Mouse (Mus musculus): ENCODE results near the gene Krt33a. TPM values are rescaled to one million over a fixed set of nuclear protein-coding genes. Genes with fewer than 3 reads are reported as not detected.

Gene Krt33a
- polyA plus RNA-seq (2014; fragmentation: Nextera tagmentation; extraction: Ambion mirVana): not detected in 2 replicates

GRCm38 (mm10) chr11:100016112-100016511 is at the start of gene Krt33a:
TSS of gene Krt33a (minus strand) at chr11:100016212.
- Histone ChIP-seq H3K27me3 (replicated peaks; ENCODE audit: control insufficient read depth, insufficient read depth, low read length) (no peaks in the 10 kb centered on the region), H3K4me1 (replicated peaks; ENCODE audit: control insufficient read depth, insufficient read depth, low read length) (no peaks in the 10 kb centered on the region), H3K4me2 (no peak within 1 kb of the TSS), H3K36me3 (ENCODE audit: control insufficient read depth, insufficient read depth, low read length) (no peaks in the 10 kb centered on the region), H3K9me3 (ENCODE audit: control insufficient read depth, low read length) (no peaks in the 10 kb centered on the region), H3K27ac (ENCODE audit: low read depth, low read length) (no peak within 1 kb of the TSS), H3K4me3 (ENCODE audit: low read depth, low read length) (no peak within 1 kb of the TSS), H3K9ac (ENCODE audit: low read depth, low read length) (no peak within 1 kb of the TSS)
- 59% methylated on average over 4 of the region's 4 CpGs for WGBS
- ATAC-seq (replicated peaks; ENCODE audit: low FRiP score) (no peak), DNase-seq (ENCODE audit: low spot score) (no peak)

- no peak for DNase-seq (ENCODE audit: low spot score)
- Histone ChIP-seq H3K9ac (ENCODE audit: low read depth, low read length) (no peak overlapping the region), H3K36me3 (ENCODE audit: control insufficient read depth, insufficient read depth, low read length) (no peaks in the 10 kb centered on the region), H3K4me2 (no peak overlapping the region), H3K4me3 (ENCODE audit: low read depth, low read length) (no peak overlapping the region), H3K4me1 (replicated peaks; ENCODE audit: control insufficient read depth, insufficient read depth, low read length) (no peaks in the 10 kb centered on the region), H3K9me3 (ENCODE audit: control insufficient read depth, low read length) (no peaks in the 10 kb centered on the region), H3K27ac (ENCODE audit: low read depth, low read length) (no peak overlapping the region), H3K27me3 (replicated peaks; ENCODE audit: control insufficient read depth, insufficient read depth, low read length) (no peaks in the 10 kb centered on the region)
- ATAC-seq (replicated peaks; ENCODE audit: low FRiP score): no peak
- WGBS: 66% methylated on average over 8 of the region's 8 CpGs
Observed at GRCm38 (mm10) chr11:100058875-100059274, 42.9 kb upstream of the Krt33a start.

GRCm38 (mm10) chr11:100055686-100056655 is 40.0 kb upstream of the Krt33a start:
- H3K36me3 ChIP-seq (ENCODE audit: control insufficient read depth, insufficient read depth, low read length): no peaks in the 10 kb centered on the region
- no peaks in the 10 kb centered on the region for H3K4me1 ChIP-seq (replicated peaks; ENCODE audit: control insufficient read depth, insufficient read depth, low read length)
- H3K27ac ChIP-seq (ENCODE audit: low read depth, low read length): no peak overlapping the region
- H3K9ac ChIP-seq (ENCODE audit: low read depth, low read length): no peak overlapping the region
- ATAC-seq (replicated peaks; ENCODE audit: low FRiP score) (no peak), DNase-seq (ENCODE audit: low spot score) (no peak)
- H3K27me3 ChIP-seq (replicated peaks; ENCODE audit: control insufficient read depth, insufficient read depth, low read length): no peaks in the 10 kb centered on the region
- H3K9me3 ChIP-seq (ENCODE audit: control insufficient read depth, low read length): no peaks in the 10 kb centered on the region
- WGBS: 60% methylated on average over 9 of the region's 9 CpGs
- H3K4me2 ChIP-seq: no peak overlapping the region
- no peak overlapping the region for H3K4me3 ChIP-seq (ENCODE audit: low read depth, low read length)

- Histone ChIP-seq H3K27me3 (replicated peaks; ENCODE audit: control insufficient read depth, insufficient read depth, low read length) (no peaks in the 10 kb centered on the region), H3K4me3 (ENCODE audit: low read depth, low read length) (no peak within 1 kb of the TSS), H3K4me1 (replicated peaks; ENCODE audit: control insufficient read depth, insufficient read depth, low read length) (no peaks in the 10 kb centered on the region), H3K27ac (ENCODE audit: low read depth, low read length) (no peak within 1 kb of the TSS), H3K4me2 (no peak within 1 kb of the TSS), H3K9ac (ENCODE audit: low read depth, low read length) (no peak within 1 kb of the TSS), H3K9me3 (ENCODE audit: control insufficient read depth, low read length) (no peaks in the 10 kb centered on the region), H3K36me3 (ENCODE audit: control insufficient read depth, insufficient read depth, low read length) (no peaks in the 10 kb centered on the region)
- no peak for ATAC-seq (replicated peaks; ENCODE audit: low FRiP score)
- DNase-seq (ENCODE audit: low spot score): no peak
- 83% methylated on average over 3 of the region's 3 CpGs for whole genome bisulfite sequencing
Observed at GRCm38 (mm10) chr11:100050451-100050850, 34.4 kb upstream of the Krt33a start, which contains the start of gene Krt31. TSS of gene Krt31 (minus strand) at chr11:100050551.

- ATAC-seq (replicated peaks; ENCODE audit: low FRiP score) (no peak), DNase-seq (ENCODE audit: low spot score) (no peak)
- Histone ChIP-seq H3K4me3 (ENCODE audit: low read depth, low read length) (no peak overlapping the region), H3K36me3 (ENCODE audit: control insufficient read depth, insufficient read depth, low read length) (no peaks in the 10 kb centered on the region), H3K27ac (ENCODE audit: low read depth, low read length) (no peak overlapping the region), H3K9me3 (ENCODE audit: control insufficient read depth, low read length) (no peaks in the 10 kb centered on the region), H3K27me3 (replicated peaks; ENCODE audit: control insufficient read depth, insufficient read depth, low read length) (no peaks in the 10 kb centered on the region), H3K4me2 (no peak overlapping the region), H3K9ac (ENCODE audit: low read depth, low read length) (no peak overlapping the region), H3K4me1 (replicated peaks; ENCODE audit: control insufficient read depth, insufficient read depth, low read length) (no peaks in the 10 kb centered on the region)
- 77% methylated on average over 2 of the region's 2 CpGs for WGBS
Observed at GRCm38 (mm10) chr11:100047193-100047592, 31.2 kb upstream of the Krt33a start.

- no peaks in the 10 kb centered on the region for H3K9me3 ChIP-seq (ENCODE audit: control insufficient read depth, low read length)
- no peaks in the 10 kb centered on the region for H3K36me3 ChIP-seq (ENCODE audit: control insufficient read depth, insufficient read depth, low read length)
- DNase-seq (ENCODE audit: low spot score): no peak
- no peak overlapping the region for H3K4me3 ChIP-seq (ENCODE audit: low read depth, low read length)
- no peaks in the 10 kb centered on the region for H3K4me1 ChIP-seq (replicated peaks; ENCODE audit: control insufficient read depth, insufficient read depth, low read length)
- ATAC-seq (replicated peaks; ENCODE audit: low FRiP score): no peak
- H3K9ac ChIP-seq (ENCODE audit: low read depth, low read length): no peak overlapping the region
- WGBS: 76% methylated on average over 6 of the region's 6 CpGs
- H3K4me2 ChIP-seq: no peak overlapping the region
- no peaks in the 10 kb centered on the region for H3K27me3 ChIP-seq (replicated peaks; ENCODE audit: control insufficient read depth, insufficient read depth, low read length)
- H3K27ac ChIP-seq (ENCODE audit: low read depth, low read length): no peak overlapping the region
Observed at GRCm38 (mm10) chr11:100046303-100046866, 30.4 kb upstream of the Krt33a start.

GRCm38 (mm10) chr11:100041454-100041853 is 25.4 kb upstream of the Krt33a start, which contains the start of gene Krt34:
TSS of gene Krt34 (minus strand) at chr11:100041554.
- 81% methylated on average over 6 of the region's 6 CpGs for WGBS
- ATAC-seq (replicated peaks; ENCODE audit: low FRiP score): no peak
- Histone ChIP-seq H3K4me1 (replicated peaks; ENCODE audit: control insufficient read depth, insufficient read depth, low read length) (no peaks in the 10 kb centered on the region), H3K27me3 (replicated peaks; ENCODE audit: control insufficient read depth, insufficient read depth, low read length) (no peaks in the 10 kb centered on the region), H3K4me3 (ENCODE audit: low read depth, low read length) (no peak within 1 kb of the TSS), H3K36me3 (ENCODE audit: control insufficient read depth, insufficient read depth, low read length) (no peaks in the 10 kb centered on the region), H3K9me3 (ENCODE audit: control insufficient read depth, low read length) (no peaks in the 10 kb centered on the region), H3K4me2 (no peak within 1 kb of the TSS), H3K9ac (ENCODE audit: low read depth, low read length) (no peak within 1 kb of the TSS), H3K27ac (ENCODE audit: low read depth, low read length) (no peak within 1 kb of the TSS)
- no peak for DNase-seq (ENCODE audit: low spot score)

- H3K27ac ChIP-seq (ENCODE audit: low read depth, low read length): no peak within 1 kb of the TSS
- no peaks in the 10 kb centered on the region for H3K36me3 ChIP-seq (ENCODE audit: control insufficient read depth, insufficient read depth, low read length)
- no peak within 1 kb of the TSS for H3K9ac ChIP-seq (ENCODE audit: low read depth, low read length)
- no peaks in the 10 kb centered on the region for H3K4me1 ChIP-seq (replicated peaks; ENCODE audit: control insufficient read depth, insufficient read depth, low read length)
- no peak within 1 kb of the TSS for H3K4me2 ChIP-seq
- H3K27me3 ChIP-seq (replicated peaks; ENCODE audit: control insufficient read depth, insufficient read depth, low read length): no peaks in the 10 kb centered on the region
- no peak within 1 kb of the TSS for H3K4me3 ChIP-seq (ENCODE audit: low read depth, low read length)
- WGBS: 72% methylated on average over 5 of the region's 6 CpGs
- ATAC-seq (replicated peaks; ENCODE audit: low FRiP score) (no peak), DNase-seq (ENCODE audit: low spot score) (no peak)
- no peaks in the 10 kb centered on the region for H3K9me3 ChIP-seq (ENCODE audit: control insufficient read depth, low read length)
Observed at GRCm38 (mm10) chr11:100029768-100030167, 13.8 kb upstream of the Krt33a start, which contains the start of gene Krt33b. TSS of gene Krt33b (minus strand) at chr11:100029868.

All from liver, embryonic 11.5 days (tissue).